Mouse (Mus musculus): ENCODE results near the gene Camk2n2. TPM values are rescaled to one million over a fixed set of nuclear protein-coding genes. Genes with fewer than 3 reads are reported as not detected.

Camk2n2 gene
- polyA plus RNA-seq, 1 experiment from 2014 or later, result 0.40 TPM

- H3K9me3 ChIP-seq (replicated peaks; ENCODE audit: control insufficient read depth, low read length), result no peaks in the 10 kb centered on the region
- no peak overlapping the region for H3K27ac ChIP-seq (ENCODE audit: low read length)
- 3% methylated on average over 81 of the region's 83 CpGs for WGBS
- no peaks in the 10 kb centered on the region for H3K36me3 ChIP-seq (ENCODE audit: control insufficient read depth, insufficient read depth, low read length)
- ATAC-seq (ENCODE audit: insufficient read depth, low FRiP score), result peak; percentile 45
- H3K4me2 ChIP-seq (ENCODE audit: low read depth, low read length), result peak overlapping the region; percentile 87
- peaks cover 22% of the 10 kb centered on the region for H3K4me1 ChIP-seq (ENCODE audit: control insufficient read depth, insufficient read depth, low read length)
- H3K4me3 ChIP-seq (replicated peaks; ENCODE audit: low read length), result peak overlapping the region; percentile 55
- peaks cover 23% of the 10 kb centered on the region for H3K27me3 ChIP-seq (ENCODE audit: control insufficient read depth, insufficient read depth, low read length)
- H3K9ac ChIP-seq (ENCODE audit: low read length), result no peak overlapping the region
Observed at GRCm38 (mm10) chr16:20619541-20620398, 1.3 kb downstream of the Camk2n2 start.

- Histone ChIP-seq H3K4me2 (ENCODE audit: low read depth, low read length) (peak within 1 kb of the TSS; percentile 99), H3K27me3 (ENCODE audit: control insufficient read depth, insufficient read depth, low read length) (no peaks in the 10 kb centered on the region), H3K27ac (ENCODE audit: low read length) (peak within 1 kb of the TSS; percentile 91), H3K36me3 (ENCODE audit: control insufficient read depth, insufficient read depth, low read length) (no peaks in the 10 kb centered on the region; the same call in 1 of the 2 replicates), H3K4me3 (replicated peaks; ENCODE audit: low read length) (peak within 1 kb of the TSS; percentile 97), H3K9ac (ENCODE audit: low read length) (peak within 1 kb of the TSS; percentile 93), H3K4me1 (ENCODE audit: control insufficient read depth, insufficient read depth, low read length) (peaks cover 7% of the 10 kb centered on the region), H3K9me3 (replicated peaks; ENCODE audit: control insufficient read depth, low read length) (no peaks in the 10 kb centered on the region)
- 1% methylated on average over 41 of the region's 41 CpGs for WGBS
- ATAC-seq (ENCODE audit: insufficient read depth, low FRiP score), result peak; percentile 98
Observed at GRCm38 (mm10) chr16:20611357-20612227, 9.5 kb downstream of the Camk2n2 start, which contains the start of the genes Eef1akmt4, Gm49333 and Alg3. Eef1akmt4 (plus strand) TSS chr16:20611593. Gm49333 (plus strand) TSS chr16:20611610. Alg3 (minus strand) TSS chr16:20611735.

- peak; percentile 55; the same call in 1 of the 2 replicates for ATAC-seq (ENCODE audit: insufficient read depth, low FRiP score)
- Histone ChIP-seq H3K4me1 (ENCODE audit: control insufficient read depth, insufficient read depth, low read length) (peaks cover 7% of the 10 kb centered on the region), H3K9me3 (replicated peaks; ENCODE audit: control insufficient read depth, low read length) (no peaks in the 10 kb centered on the region), H3K27me3 (ENCODE audit: control insufficient read depth, insufficient read depth, low read length) (no peaks in the 10 kb centered on the region), H3K27ac (ENCODE audit: low read length) (peak overlapping the region; percentile 91), H3K4me2 (ENCODE audit: low read depth, low read length) (peak overlapping the region; percentile 99), H3K9ac (ENCODE audit: low read length) (peak overlapping the region; percentile 93), H3K4me3 (replicated peaks; ENCODE audit: low read length) (peak overlapping the region; percentile 97), H3K36me3 (ENCODE audit: control insufficient read depth, insufficient read depth, low read length) (peaks cover 4% of the 10 kb centered on the region; the same call in 1 of the 2 replicates)
- under 1% methylated on average over 28 of the region's 28 CpGs for WGBS
Observed at GRCm38 (mm10) chr16:20610501-20611356, 10.4 kb downstream of the Camk2n2 start.

GRCm38 (mm10) chr16:20604705-20605104 lies 16.4 kb downstream of the Camk2n2 start:
- no peak overlapping the region for H3K9ac ChIP-seq (ENCODE audit: low read length)
- 64% methylated on average over 9 of the region's 9 CpGs for WGBS
- ATAC-seq (ENCODE audit: insufficient read depth, low FRiP score), result no peak

GRCm38 (mm10) chr16:20600511-20600910 lies 20.6 kb downstream of the Camk2n2 start:
- no peak for ATAC-seq (ENCODE audit: insufficient read depth, low FRiP score)
- 75% methylated on average over 5 of the region's 5 CpGs for WGBS
- Histone ChIP-seq H3K4me2 (ENCODE audit: low read depth, low read length) (no peak overlapping the region), H3K27me3 (ENCODE audit: control insufficient read depth, insufficient read depth, low read length) (no peaks in the 10 kb centered on the region), H3K36me3 (ENCODE audit: control insufficient read depth, insufficient read depth, low read length) (peaks cover 1% of the 10 kb centered on the region; the same call in 1 of the 2 replicates), H3K4me1 (ENCODE audit: control insufficient read depth, insufficient read depth, low read length) (no peaks in the 10 kb centered on the region; the same call in 1 of the 2 replicates), H3K9me3 (replicated peaks; ENCODE audit: control insufficient read depth, low read length) (no peaks in the 10 kb centered on the region), H3K9ac (ENCODE audit: low read length) (no peak overlapping the region), H3K27ac (ENCODE audit: low read length) (no peak overlapping the region), H3K4me3 (replicated peaks; ENCODE audit: low read length) (no peak overlapping the region)

More at GRCm38 (mm10) chr16:20604705-20605104, 16.4 kb downstream of the Camk2n2 start:
- H3K4me2 ChIP-seq (ENCODE audit: low read depth, low read length), result no peak overlapping the region
- peaks cover 7% of the 10 kb centered on the region; the same call in 1 of the 2 replicates for H3K36me3 ChIP-seq (ENCODE audit: control insufficient read depth, insufficient read depth, low read length)
- H3K9me3 ChIP-seq (replicated peaks; ENCODE audit: control insufficient read depth, low read length), result no peaks in the 10 kb centered on the region
- H3K27me3 ChIP-seq (ENCODE audit: control insufficient read depth, insufficient read depth, low read length), result no peaks in the 10 kb centered on the region
- H3K27ac ChIP-seq (ENCODE audit: low read length), result no peak overlapping the region
- peaks cover 2% of the 10 kb centered on the region for H3K4me1 ChIP-seq (ENCODE audit: control insufficient read depth, insufficient read depth, low read length)
- H3K4me3 ChIP-seq (replicated peaks; ENCODE audit: low read length), result no peak overlapping the region

GRCm38 (mm10) chr16:20596687-20597441 lies 24.2 kb downstream of the Camk2n2 start:
- 45% methylated on average over 7 of the region's 7 CpGs for WGBS
- Histone ChIP-seq H3K9ac (ENCODE audit: low read length) (no peak overlapping the region), H3K4me3 (replicated peaks; ENCODE audit: low read length) (no peak overlapping the region), H3K27me3 (ENCODE audit: control insufficient read depth, insufficient read depth, low read length) (peaks cover 10% of the 10 kb centered on the region), H3K4me1 (ENCODE audit: control insufficient read depth, insufficient read depth, low read length) (no peaks in the 10 kb centered on the region; the same call in 1 of the 2 replicates), H3K9me3 (replicated peaks; ENCODE audit: control insufficient read depth, low read length) (no peaks in the 10 kb centered on the region), H3K36me3 (ENCODE audit: control insufficient read depth, insufficient read depth, low read length) (no peaks in the 10 kb centered on the region), H3K27ac (ENCODE audit: low read length) (peak overlapping the region; percentile 27), H3K4me2 (ENCODE audit: low read depth, low read length) (no peak overlapping the region)
- ATAC-seq (ENCODE audit: insufficient read depth, low FRiP score), result peak; percentile 17; the same call in 1 of the 2 replicates

GRCm38 (mm10) chr16:20595737-20596136 lies 25.4 kb downstream of the Camk2n2 start:
- Histone ChIP-seq H3K4me1 (ENCODE audit: control insufficient read depth, insufficient read depth, low read length) (peaks cover 3% of the 10 kb centered on the region), H3K36me3 (ENCODE audit: control insufficient read depth, insufficient read depth, low read length) (no peaks in the 10 kb centered on the region), H3K27ac (ENCODE audit: low read length) (no peak overlapping the region), H3K4me2 (ENCODE audit: low read depth, low read length) (no peak overlapping the region), H3K27me3 (ENCODE audit: control insufficient read depth, insufficient read depth, low read length) (peaks cover 21% of the 10 kb centered on the region), H3K4me3 (replicated peaks; ENCODE audit: low read length) (no peak overlapping the region), H3K9ac (ENCODE audit: low read length) (no peak overlapping the region), H3K9me3 (replicated peaks; ENCODE audit: control insufficient read depth, low read length) (no peaks in the 10 kb centered on the region)
- WGBS, result 79% methylated on average over 4 of the region's 4 CpGs
- ATAC-seq (ENCODE audit: insufficient read depth, low FRiP score), result no peak
